Mouse (Mus musculus) adrenal gland, postnatal 36 days (tissue): Measurements from ENCODE around the gene Psme2. TPM values are rescaled to one million over a fixed set of nuclear protein-coding genes. Genes with fewer than 3 reads are reported as not detected.

ENCODE experiments used
- DNase-seq, 2 experiments: peaks; one replicate each; pipeline ENCODE4 v3.0.0; 2021; ENCODE audit warnings: mixed read lengths in 1 of 2
- long read RNA-seq, 2 experiments: library from polyadenylated mRNA; stranded (forward); transcript quantifications; one replicate each; pipeline ENCODE4 v2.0.0; 2021; ENCODE audit warnings: borderline sequencing depth in 2 of 2
- total RNA-seq, 2 experiments: library from RNA; stranded (reverse); gene quantifications; 2 replicates each; pipeline ENCODE4 v1.2.3; 2021

Gene Psme2
- 100 to 1,000 TPM; 311 to 396 TPM for total RNA-seq
- long read RNA-seq, experiment 1, transcript Psme2-208 (11 exons, 962 nt), result major isoform, 281 of 300 reads
- long read RNA-seq, experiment 1, partial matches to known transcripts, result 2 of 300 reads
- long read RNA-seq, experiment 1, other reads (novel, unspliced or antisense), result 15 of 300 reads
- long read RNA-seq, experiment 2, transcript Psme2-208 (11 exons, 962 nt), result major isoform, 100 of 107 reads
- long read RNA-seq, experiment 2, partial matches to known transcripts, result 2 of 107 reads
- long read RNA-seq, experiment 2, other reads (novel, unspliced or antisense), result 4 of 107 reads

- peak; percentile 94 to 95 for DNase-seq
Observed at GRCm38 (mm10) chr14:55590748-55591330, at the start of gene Psme2. TSS of gene Psme2 (minus strand) at chr14:55591113.

- DNase-seq, result no peak
Observed at GRCm38 (mm10) chr14:55637795-55638194, 46.9 kb upstream of the Psme2 start, which contains the start of gene Gm49378. TSS of gene Gm49378 (minus strand) at chr14:55637895.

- peak; percentile 93 to 94 for DNase-seq
Observed at GRCm38 (mm10) chr14:55635523-55636007, 44.7 kb upstream of the Psme2 start, which contains the start of gene Ipo4. TSS of gene Ipo4 (minus strand) at chr14:55635957.

- peak; percentile 59 to 60 for DNase-seq
Observed at GRCm38 (mm10) chr14:55634874-55635522, 44.1 kb upstream of the Psme2 start.

- DNase-seq, result peak; percentile 66 to 77
Observed at GRCm38 (mm10) chr14:55629312-55629711, 38.4 kb upstream of the Psme2 start.

GRCm38 (mm10) chr14:55628077-55628827 is 37.3 kb upstream of the Psme2 start:
- DNase-seq, result no peak

GRCm38 (mm10) chr14:55618486-55619195 is 27.7 kb upstream of the Psme2 start:
- no peak for DNase-seq

GRCm38 (mm10) chr14:55617822-55618221 is 26.9 kb upstream of the Psme2 start, which contains the start of gene Rec8:
TSS of gene Rec8 (plus strand) at chr14:55618037.
- peak; percentile 46 to 60 for DNase-seq

GRCm38 (mm10) chr14:55616844-55617243 is 25.9 kb upstream of the Psme2 start:
- DNase-seq, result no peak

- no peak for DNase-seq
Observed at GRCm38 (mm10) chr14:55615876-55616275, 25.0 kb upstream of the Psme2 start.

- no peak for DNase-seq
Observed at GRCm38 (mm10) chr14:55614565-55615178, 23.8 kb upstream of the Psme2 start.

GRCm38 (mm10) chr14:55613346-55613745 is 22.4 kb upstream of the Psme2 start:
- no peak for DNase-seq

- DNase-seq, result no peak
Observed at GRCm38 (mm10) chr14:55608339-55608738, 17.4 kb upstream of the Psme2 start.

GRCm38 (mm10) chr14:55605743-55606459 is 15.0 kb upstream of the Psme2 start:
- DNase-seq, result no peak

GRCm38 (mm10) chr14:55604823-55605222 is 13.9 kb upstream of the Psme2 start:
- no peak for DNase-seq

- peak; percentile 93 to 94 for DNase-seq
Observed at GRCm38 (mm10) chr14:55603633-55604576, 13.0 kb upstream of the Psme2 start.

GRCm38 (mm10) chr14:55603271-55603632 is 12.3 kb upstream of the Psme2 start, which contains the start of gene Irf9:
TSS of gene Irf9 (plus strand) at chr14:55603571.
- DNase-seq, result no peak

GRCm38 (mm10) chr14:55598521-55599390 is 7.8 kb upstream of the Psme2 start:
- no peak for DNase-seq
